Mouse (Mus musculus) liver, embryonic 11.5 days (tissue): ENCODE measurements around the gene St6galnac3. TPM values are rescaled to one million over a fixed set of nuclear protein-coding genes. Genes with fewer than 3 reads are reported as not detected.

ENCODE experiments used
- ATAC-seq: fragments of 200-750 bp; cut with Nextera tagmentation; replicated peaks from 2 replicates; pipeline ENCODE4 v1.8.0; 2017; ENCODE audit warnings: moderate number of reproducible peaks, mild to moderate bottlenecking, moderate TSS enrichment, moderate library complexity; ENCODE audit not compliant: low FRiP score
- DNase-seq: peaks from one replicate; pipeline ENCODE4 v3.0.0-alpha.2; 2017; ENCODE audit warnings: low spot score
- H3K27ac ChIP-seq: fragments of 300-500 bp; sonication (generic); 2 replicates; pipeline ENCODE4 v1.5.1; 2014; ENCODE audit warnings: mild to moderate bottlenecking, low read depth, low read length, control low read depth
- H3K27me3 ChIP-seq: fragments of 300-500 bp; sonication (generic); replicated peaks from 2 replicates; pipeline ENCODE4 v1.6.1; 2014; ENCODE audit warnings: low read length, mixed read lengths; ENCODE audit not compliant: control insufficient read depth, insufficient read depth
- H3K36me3 ChIP-seq: fragments of 300-500 bp; sonication (generic); 2 replicates; pipeline ENCODE4 v1.6.1; 2014; ENCODE audit warnings: mild to moderate bottlenecking, low read length, moderate library complexity, mixed read lengths; ENCODE audit not compliant: control insufficient read depth, insufficient read depth
- H3K4me1 ChIP-seq: fragments of 300-500 bp; sonication (generic); replicated peaks from 2 replicates; pipeline ENCODE4 v1.6.1; 2014; ENCODE audit warnings: low read length, mixed read lengths; ENCODE audit not compliant: control insufficient read depth, insufficient read depth
- H3K4me2 ChIP-seq: fragments of 300-500 bp; sonication (generic); 2 replicates; pipeline ENCODE4 v1.6.1; 2014; ENCODE audit warnings: mild to moderate bottlenecking, control low read depth, moderate library complexity
- H3K4me3 ChIP-seq: fragments of 300-500 bp; sonication (generic); 2 replicates; pipeline ENCODE4 v1.5.1; 2014; ENCODE audit warnings: low read depth, low read length, control low read depth
- H3K9ac ChIP-seq: fragments of 300-500 bp; sonication (generic); 2 replicates; pipeline ENCODE4 v1.6.1; 2014; ENCODE audit warnings: low read depth, low read length, control low read depth
- H3K9me3 ChIP-seq: fragments of 300-500 bp; sonication (generic); 2 replicates; pipeline ENCODE4 v1.6.1; 2016; ENCODE audit warnings: low read length, inconsistent platforms, mixed read lengths; ENCODE audit not compliant: control insufficient read depth
- WGBS: fragments of 180-500 bp; shearing (Covaris S2); extraction: QIAGEN DNeasy Blood & Tissue Kit; methylation state at CpG from one replicate; pipeline ENCODE4 v1.1.7; 2014; 5-methylcytosine and 5-hydroxymethylcytosine counted together
- polyA plus RNA-seq: library from polyadenylated mRNA; unstranded; fragments of >200 nt; fragmentation: Nextera tagmentation; extraction: Ambion mirVana; gene quantifications from 2 replicates; pipeline ENCODE4 v1.2.1, GENCODE M21; 2014

St6galnac3 gene
- polyA plus RNA-seq, 1 experiment from 2014 or later: 27.2 TPM

- 87% methylated on average over 6 of the region's 6 CpGs for WGBS
- no peak overlapping the region for H3K9ac ChIP-seq
- no peaks in the 10 kb centered on the region for H3K36me3 ChIP-seq
- H3K4me1 ChIP-seq: peaks cover 4% of the 10 kb centered on the region; the same call in 1 of the 2 replicates
- ATAC-seq: no peak
- no peaks in the 10 kb centered on the region for H3K9me3 ChIP-seq
- no peak overlapping the region for H3K4me3 ChIP-seq
- no peak overlapping the region for H3K4me2 ChIP-seq
- H3K27me3 ChIP-seq: no peaks in the 10 kb centered on the region
- no peak overlapping the region for H3K27ac ChIP-seq
- DNase-seq: no peak
These were observed 292.7 kb downstream of the St6galnac3 start for GRCm38 (mm10) chr3:153432053-153432816.

GRCm38 (mm10) chr3:153429840-153430239 lies 295.1 kb downstream of the St6galnac3 start:
- whole genome bisulfite sequencing: 69% methylated on average over 8 of the region's 8 CpGs
- Histone ChIP-seq H3K36me3 (no peaks in the 10 kb centered on the region), H3K27ac (no peak overlapping the region), H3K4me1 (no peaks in the 10 kb centered on the region), H3K4me2 (no peak overlapping the region), H3K4me3 (no peak overlapping the region), H3K9me3 (no peaks in the 10 kb centered on the region), H3K27me3 (no peaks in the 10 kb centered on the region), H3K9ac (no peak overlapping the region)
- ATAC-seq (no peak), DNase-seq (no peak)

- Histone ChIP-seq H3K27me3 (no peaks in the 10 kb centered on the region), H3K9ac (no peak overlapping the region), H3K4me2 (no peak overlapping the region), H3K4me3 (no peak overlapping the region), H3K9me3 (no peaks in the 10 kb centered on the region), H3K27ac (no peak overlapping the region), H3K4me1 (no peaks in the 10 kb centered on the region), H3K36me3 (no peaks in the 10 kb centered on the region)
- WGBS: 78% methylated on average over 7 of the region's 7 CpGs
- ATAC-seq: no peak
- DNase-seq: no peak
These were observed 303.1 kb downstream of the St6galnac3 start for GRCm38 (mm10) chr3:153421918-153422290.

- no peaks in the 10 kb centered on the region for H3K9me3 ChIP-seq
- H3K4me1 ChIP-seq: no peaks in the 10 kb centered on the region
- H3K4me2 ChIP-seq: no peak overlapping the region
- H3K9ac ChIP-seq: no peak overlapping the region
- H3K4me3 ChIP-seq: no peak overlapping the region
- H3K36me3 ChIP-seq: no peaks in the 10 kb centered on the region
- no peak for DNase-seq
- ATAC-seq: no peak
- no peaks in the 10 kb centered on the region for H3K27me3 ChIP-seq
- WGBS: 85% methylated on average over 14 of the region's 14 CpGs
- H3K27ac ChIP-seq: no peak overlapping the region
These were observed 303.7 kb downstream of the St6galnac3 start for GRCm38 (mm10) chr3:153421060-153421917.

GRCm38 (mm10) chr3:153419331-153419730 lies 305.6 kb downstream of the St6galnac3 start:
- ATAC-seq (no peak), DNase-seq (no peak)
- no peaks in the 10 kb centered on the region for H3K27me3 ChIP-seq
- H3K4me1 ChIP-seq: no peaks in the 10 kb centered on the region
- H3K27ac ChIP-seq: no peak overlapping the region
- no peak overlapping the region for H3K9ac ChIP-seq
- H3K4me2 ChIP-seq: no peak overlapping the region
- no peaks in the 10 kb centered on the region for H3K36me3 ChIP-seq
- H3K4me3 ChIP-seq: no peak overlapping the region
- 80% methylated on average over 7 of the region's 7 CpGs for WGBS
- no peaks in the 10 kb centered on the region for H3K9me3 ChIP-seq

- ATAC-seq (no peak), DNase-seq (no peak)
- H3K4me3 ChIP-seq: no peak overlapping the region
- no peaks in the 10 kb centered on the region for H3K9me3 ChIP-seq
- 86% methylated on average over 9 of the region's 9 CpGs for WGBS
- H3K9ac ChIP-seq: no peak overlapping the region
- H3K27me3 ChIP-seq: no peaks in the 10 kb centered on the region
- H3K4me2 ChIP-seq: no peak overlapping the region
- no peaks in the 10 kb centered on the region for H3K4me1 ChIP-seq
- H3K27ac ChIP-seq: no peak overlapping the region
- H3K36me3 ChIP-seq: no peaks in the 10 kb centered on the region
These were observed 308.0 kb downstream of the St6galnac3 start for GRCm38 (mm10) chr3:153417001-153417400.

- no peaks in the 10 kb centered on the region for H3K36me3 ChIP-seq
- 90% methylated on average over 4 of the region's 4 CpGs for WGBS
- no peak overlapping the region for H3K4me2 ChIP-seq
- H3K9me3 ChIP-seq: no peaks in the 10 kb centered on the region
- no peak for DNase-seq
- H3K27ac ChIP-seq: no peak overlapping the region
- no peak for ATAC-seq
- H3K4me3 ChIP-seq: no peak overlapping the region
- H3K27me3 ChIP-seq: no peaks in the 10 kb centered on the region
- H3K4me1 ChIP-seq: no peaks in the 10 kb centered on the region
- no peak overlapping the region for H3K9ac ChIP-seq
These were observed 308.6 kb downstream of the St6galnac3 start for GRCm38 (mm10) chr3:153416383-153416782.

- no peak overlapping the region for H3K4me2 ChIP-seq
- no peaks in the 10 kb centered on the region for H3K27me3 ChIP-seq
- no peaks in the 10 kb centered on the region for H3K36me3 ChIP-seq
- H3K9ac ChIP-seq: no peak overlapping the region
- H3K9me3 ChIP-seq: no peaks in the 10 kb centered on the region
- H3K4me3 ChIP-seq: no peak overlapping the region
- DNase-seq (no peak), ATAC-seq (no peak)
- 92% methylated on average over 2 of the region's 2 CpGs for WGBS
- H3K27ac ChIP-seq: no peak overlapping the region
- H3K4me1 ChIP-seq: no peaks in the 10 kb centered on the region
These were observed 310.8 kb downstream of the St6galnac3 start for GRCm38 (mm10) chr3:153414132-153414531.
